Mouse (Mus musculus): ENCODE results near the gene Thra.

DNA sequence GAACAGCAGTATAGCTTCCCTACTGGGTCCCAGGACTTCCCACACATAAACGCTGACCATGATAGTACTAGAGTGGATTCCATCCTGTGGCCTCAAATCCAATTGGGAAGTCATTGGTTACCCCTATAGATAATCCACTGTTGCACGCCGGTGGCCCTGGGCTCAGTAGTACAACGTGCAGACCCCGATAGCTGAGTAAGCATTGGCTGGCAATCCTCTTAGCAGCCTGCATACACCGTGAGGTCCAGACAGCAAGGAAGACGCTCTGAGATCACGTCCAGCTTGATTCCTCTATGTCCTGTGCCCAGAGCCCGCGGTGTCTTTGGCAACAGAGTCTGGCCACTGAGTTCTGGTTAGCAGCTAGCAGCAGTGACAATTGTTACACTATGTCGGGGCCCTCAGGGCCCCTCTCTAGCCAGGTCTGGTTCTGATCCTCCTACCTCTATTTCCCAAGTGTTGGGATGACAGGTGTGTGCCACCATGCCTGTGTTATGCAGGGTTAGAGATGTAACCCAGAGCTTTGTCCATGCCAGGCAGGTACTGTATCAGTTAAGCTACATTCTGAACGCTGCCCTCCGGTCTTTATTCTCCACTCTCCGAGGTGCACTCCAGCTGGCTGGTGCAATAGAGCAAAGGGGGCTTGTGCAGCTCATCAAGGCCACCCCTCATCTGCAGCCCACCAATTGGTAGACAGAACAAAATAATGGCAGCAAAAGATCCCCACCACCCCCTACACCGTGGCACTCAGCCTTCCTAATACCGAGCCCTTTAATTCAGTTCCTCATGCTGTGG, 41.4 kb upstream of the Thra start:
- no peak for TF ChIP-seq EP300 (IDR thresholded peaks at IDR 0.05; ENCODE audit: low read depth)
- TF ChIP-seq CTCF (IDR thresholded peaks at IDR 0.05; ENCODE audit: low read depth): no peak

All from liver, postnatal 0 days (tissue).